Mouse (Mus musculus) urinary bladder, postnatal 4 days (tissue): ENCODE data around the gene Mgat4d.
"Not testable (repeated sequence)": the region's sequence is repeated elsewhere in the genome, so short reads cannot be mapped to it uniquely, and the experiment has no call there.

ENCODE experiments used
- DNase-seq, 2 experiments: peaks; one replicate each; pipeline ENCODE4 v3.0.0; 2021 to 2022; ENCODE audit warnings: low spot score in 2 of 2

The Mgat4d gene

GRCm38 (mm10) chr8:83390006-83390701, 41.9 kb downstream of the Mgat4d start:
- no peak for DNase-seq

GRCm38 (mm10) chr8:83392521-83392920, 44.2 kb downstream of the Mgat4d start:
- DNase-seq: no peak

GRCm38 (mm10) chr8:83394325-83394724, 46.1 kb downstream of the Mgat4d start:
- DNase-seq: no peak

GRCm38 (mm10) chr8:83396680-83397079, 48.4 kb downstream of the Mgat4d start:
- no peak for DNase-seq

GRCm38 (mm10) chr8:83397726-83398125, 49.5 kb downstream of the Mgat4d start:
- DNase-seq: no peak

- peak in 1 of 2 experiments; percentile 23 for DNase-seq
Observed at GRCm38 (mm10) chr8:83405548-83405947, 57.3 kb downstream of the Mgat4d start.

GRCm38 (mm10) chr8:83406836-83407235, 58.6 kb downstream of the Mgat4d start:
- no peak for DNase-seq

- no peak for DNase-seq
Observed at GRCm38 (mm10) chr8:83408496-83408895, 60.2 kb downstream of the Mgat4d start.

- no peak for DNase-seq
Observed at GRCm38 (mm10) chr8:83416878-83417277, 68.6 kb downstream of the Mgat4d start.

- no peak for DNase-seq
Observed at GRCm38 (mm10) chr8:83417970-83418369, 69.7 kb downstream of the Mgat4d start.

- DNase-seq: no peak
Observed at GRCm38 (mm10) chr8:83418805-83419516, 70.7 kb downstream of the Mgat4d start.

GRCm38 (mm10) chr8:83421354-83421753, 73.1 kb downstream of the Mgat4d start:
- no peak for DNase-seq

GRCm38 (mm10) chr8:83423032-83423825, 75.0 kb downstream of the Mgat4d start:
- DNase-seq: no peak

- DNase-seq: no peak
Observed at GRCm38 (mm10) chr8:83425202-83425601, 76.9 kb downstream of the Mgat4d start.

GRCm38 (mm10) chr8:83426104-83426759, 78.0 kb downstream of the Mgat4d start:
- DNase-seq: no peak

- no peak for DNase-seq
Observed at GRCm38 (mm10) chr8:83426949-83427348, 78.7 kb downstream of the Mgat4d start.

- DNase-seq: not testable (repeated sequence)
Observed at GRCm38 (mm10) chr8:83428621-83429020, 80.3 kb downstream of the Mgat4d start.

GRCm38 (mm10) chr8:83429071-83429524, 80.8 kb downstream of the Mgat4d start:
- no peak for DNase-seq
